Mouse (Mus musculus): ENCODE data around the gene Gm20741.

Gm20741 gene

DNA sequence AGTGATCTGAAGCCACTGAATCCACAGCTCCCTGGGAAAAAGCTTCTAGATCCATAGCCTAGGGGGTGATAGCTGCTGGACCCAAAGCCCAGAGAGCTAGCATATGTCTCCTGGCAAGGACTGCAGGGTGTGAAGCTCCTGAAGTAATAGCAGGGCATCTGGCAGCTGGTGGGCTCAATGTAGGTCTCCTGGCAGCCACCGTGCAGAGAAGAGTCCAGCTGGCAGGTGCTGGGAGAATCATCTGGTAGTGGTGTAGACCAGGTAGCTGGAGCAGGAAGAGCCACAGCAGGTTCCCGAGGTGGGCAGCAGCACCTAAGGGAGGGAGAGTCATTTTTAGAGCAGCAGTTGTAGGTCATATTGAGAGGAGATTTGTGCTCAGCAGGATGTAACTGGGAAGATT, at the start of gene Gm20741:
Gm20741 (minus strand) TSS at position 394 of the 400 bp plus-strand sequence.
- no peak for DNase-seq (ENCODE audit: low spot score in 2 of 2)

DNA sequence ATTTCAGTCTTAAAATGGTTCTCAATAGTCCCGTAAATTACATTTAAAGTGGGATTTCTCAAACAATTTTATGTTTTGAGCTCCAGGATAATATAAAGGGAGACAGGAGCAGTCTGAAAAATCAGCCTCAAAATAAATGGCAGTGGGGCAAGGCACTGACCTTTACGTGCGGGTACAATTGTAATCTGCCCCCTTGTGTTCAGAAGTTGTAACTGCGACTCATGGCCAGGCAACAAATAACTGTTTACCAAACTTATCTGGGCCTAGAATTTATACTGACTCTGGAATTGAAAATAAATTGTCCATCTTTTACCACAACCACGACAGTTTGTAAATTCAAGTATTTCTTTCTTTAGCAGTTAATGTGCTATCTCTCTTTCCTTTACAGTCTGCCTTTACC, 39.4 kb upstream of the Gm20741 start:
- DNase-seq (ENCODE audit: low spot score in 2 of 2), result no peak

DNA sequence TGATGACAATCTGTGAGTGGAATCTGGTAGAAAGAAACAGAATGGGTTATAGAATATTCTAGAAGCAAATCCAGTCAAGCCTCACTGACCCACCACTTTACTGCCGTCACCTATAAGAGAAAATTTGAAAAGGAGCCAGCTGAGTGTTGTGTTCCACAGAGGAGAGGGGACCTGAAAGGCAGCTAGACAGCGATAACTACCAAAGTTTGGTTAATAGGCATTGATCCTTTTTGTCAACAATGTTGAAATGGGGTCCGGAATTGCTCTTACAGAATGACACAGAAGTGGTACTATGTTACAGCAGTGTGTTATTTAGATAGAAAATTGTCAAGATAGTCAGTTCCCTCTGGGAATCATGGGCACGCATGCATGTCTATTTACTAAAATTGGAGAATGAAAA, 36.5 kb upstream of the Gm20741 start:
- no peak for DNase-seq (ENCODE audit: low spot score in 2 of 2)

DNA sequence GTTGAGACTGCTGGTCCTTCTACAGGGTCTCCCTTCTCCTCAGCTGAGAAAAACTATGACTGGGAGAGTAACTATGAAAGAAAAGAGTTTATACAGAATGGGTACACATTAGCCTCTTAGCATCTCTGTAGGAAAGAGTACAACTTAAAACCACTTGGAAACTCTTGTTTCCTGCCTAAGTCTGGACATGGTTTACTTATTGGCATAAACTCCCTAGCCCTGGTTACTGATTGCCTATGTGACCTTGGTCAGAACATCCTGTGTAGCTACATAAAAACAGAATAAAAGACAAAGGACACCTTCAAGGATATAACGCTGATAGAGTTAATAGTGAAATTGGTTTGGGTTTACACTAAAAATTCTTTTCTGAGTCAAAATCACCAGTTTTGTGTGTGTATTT, 35.3 kb upstream of the Gm20741 start:
- no peak for DNase-seq (ENCODE audit: low spot score in 2 of 2)

DNA sequence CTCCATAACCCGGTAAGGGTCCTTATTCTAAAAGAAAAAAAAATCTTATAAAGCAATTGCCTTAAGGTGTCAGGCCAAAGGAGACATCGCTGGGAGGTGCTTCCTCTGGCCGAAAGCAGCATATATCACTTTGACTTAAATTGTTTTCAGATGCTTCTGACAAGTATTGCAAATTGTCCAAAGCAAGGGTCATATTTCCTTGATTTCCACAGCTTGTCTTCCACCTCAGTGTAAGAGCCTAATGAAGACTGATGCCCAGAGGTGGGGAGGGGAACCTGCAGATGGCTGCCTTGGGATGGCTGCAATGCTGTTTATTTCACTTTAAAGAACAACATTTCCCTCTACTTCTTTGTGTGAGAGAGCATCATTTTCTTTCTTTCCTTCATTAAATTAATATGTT, 15.0 kb upstream of the Gm20741 start:
- DNase-seq (ENCODE audit: low spot score in 2 of 2), result no peak

DNA sequence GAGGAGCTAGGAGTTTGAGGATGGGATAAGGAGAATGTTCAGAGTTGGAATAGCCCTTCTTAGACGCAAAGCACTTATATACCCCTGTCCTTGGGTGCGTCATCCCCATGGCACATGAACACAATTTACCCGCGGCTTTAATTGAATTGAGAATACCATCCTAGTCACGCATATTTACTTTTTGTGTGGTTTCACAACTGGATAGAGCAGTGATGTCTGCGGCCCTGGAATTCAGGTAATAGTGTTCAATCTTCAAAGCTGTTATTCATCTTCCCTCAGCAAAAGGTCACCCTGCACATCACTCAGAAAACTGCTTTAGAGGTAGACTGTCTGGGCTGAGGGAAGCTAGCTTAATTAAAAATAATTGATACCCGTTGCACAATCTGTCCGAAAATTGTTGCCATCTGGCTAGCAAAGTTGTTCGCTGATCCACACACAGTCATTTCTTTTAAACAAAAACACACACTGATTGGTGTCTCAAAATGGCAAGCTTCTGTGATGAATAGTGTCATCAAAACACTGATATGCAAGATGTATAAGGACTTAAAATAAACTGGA, 14.2 kb upstream of the Gm20741 start, which contains the start of gene Krtap14:
Krtap14 (minus strand) TSS at position 51 of the 558 bp plus-strand sequence.
- no peak for DNase-seq (ENCODE audit: low spot score in 2 of 2)

DNA sequence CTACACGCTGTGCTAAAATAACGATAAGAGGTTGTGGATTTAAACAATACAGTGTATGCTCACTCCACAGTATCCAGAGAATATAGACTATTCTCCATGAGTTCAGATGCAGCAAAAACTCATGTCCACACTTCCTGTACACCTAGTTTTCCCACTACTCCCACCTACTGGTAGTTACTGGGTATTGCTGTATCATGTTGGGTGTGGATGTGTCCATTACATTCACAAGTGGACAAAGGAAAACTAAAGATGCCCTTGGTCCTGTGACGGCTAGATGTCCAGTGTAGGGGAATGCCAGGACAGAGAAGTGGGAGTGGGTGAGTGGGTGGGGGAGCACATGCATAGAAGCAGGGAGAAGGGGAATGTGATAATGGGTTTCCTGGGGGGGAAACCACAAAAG, 11.7 kb upstream of the Gm20741 start:
- no peak for DNase-seq (ENCODE audit: low spot score in 2 of 2)

DNA sequence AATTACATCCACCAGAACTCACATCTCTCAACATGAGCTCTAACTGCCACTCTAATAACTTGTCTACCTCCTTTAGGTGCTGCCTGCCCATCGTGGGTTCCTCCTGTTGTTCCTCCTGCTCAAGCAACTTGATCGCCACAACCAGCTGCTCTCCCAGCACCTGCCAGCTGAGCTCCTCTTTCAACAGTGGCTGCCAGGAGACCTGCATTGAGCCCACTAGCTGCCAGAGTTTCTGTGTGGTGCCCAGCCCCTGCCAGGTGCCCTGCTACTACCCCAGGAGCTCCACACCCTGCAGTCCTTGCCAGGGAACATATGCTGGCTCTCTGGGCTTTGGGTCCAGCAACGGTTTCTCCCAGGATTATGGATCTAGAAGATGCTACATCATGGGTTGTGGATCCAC, 8.0 kb upstream of the Gm20741 start, which contains the start of gene Krtap15:
Krtap15 (plus strand) TSS at position 150 of the 400 bp plus-strand sequence.
- no peak for DNase-seq (ENCODE audit: low spot score in 2 of 2)

DNA sequence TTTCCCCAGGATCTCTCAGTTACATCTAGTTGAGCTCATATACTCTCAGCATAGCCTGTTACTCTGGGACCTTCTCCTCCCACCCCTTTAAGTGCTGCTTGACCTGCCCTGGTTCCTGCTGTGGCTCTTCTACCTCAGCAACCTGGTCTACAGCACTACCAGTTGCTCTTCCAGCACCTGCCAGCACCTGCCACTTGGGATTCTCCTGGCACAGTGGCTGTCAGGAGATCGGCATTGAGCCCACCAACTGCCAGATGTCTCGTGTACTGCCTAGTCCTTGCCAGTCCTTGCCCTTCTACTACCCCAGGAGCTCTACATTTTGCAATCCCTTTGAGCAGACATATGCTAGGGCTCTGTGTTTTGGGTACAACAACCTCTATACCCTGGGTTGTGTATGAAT, 25.2 kb downstream of the Gm20741 start:
- no peak for DNase-seq (ENCODE audit: low spot score in 2 of 2)

DNA sequence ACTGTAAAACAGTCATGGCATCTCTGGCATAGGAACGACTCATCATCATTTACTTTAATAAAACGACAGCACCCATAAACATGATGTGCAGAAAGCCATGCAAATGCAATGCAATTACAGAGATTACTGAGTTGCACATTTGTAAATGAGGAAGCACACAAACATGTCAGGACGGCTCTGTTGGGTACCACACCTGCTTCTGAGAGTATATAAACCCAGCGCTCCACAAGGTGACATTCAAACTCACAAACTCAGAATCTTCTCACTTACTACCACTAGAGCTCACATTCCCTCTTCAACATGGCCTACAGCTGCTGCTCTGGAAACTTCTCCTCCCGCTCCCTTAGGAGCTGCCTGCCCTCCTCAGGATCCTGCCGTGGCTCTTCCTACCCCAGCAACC, 34.4 kb downstream of the Gm20741 start, which contains the start of gene Gm5965:
Gm5965 (plus strand) TSS at position 301 of the 400 bp plus-strand sequence.
- DNase-seq (ENCODE audit: low spot score in 2 of 2), result no peak

DNA sequence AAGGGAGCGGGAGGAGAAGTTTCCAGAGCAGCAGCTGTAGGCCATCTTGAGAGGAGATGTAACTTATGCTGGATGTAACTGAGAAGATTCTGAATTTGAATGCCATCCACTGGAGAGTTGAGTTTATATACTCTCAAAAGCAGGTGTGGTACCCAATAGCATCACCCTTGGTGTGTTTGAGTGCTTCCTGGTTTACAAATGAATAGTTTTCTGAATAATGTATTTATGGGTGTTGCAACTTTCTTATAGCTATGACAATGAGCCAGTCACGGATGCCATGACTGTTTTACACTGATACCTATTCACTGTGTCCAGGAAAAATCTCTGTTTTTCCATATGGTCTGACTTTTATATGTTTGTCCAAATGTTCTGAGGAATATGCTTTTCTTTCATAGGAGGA, 37.9 kb downstream of the Gm20741 start, which contains the start of gene 2310057N15Rik:
2310057N15Rik (minus strand) TSS at position 101 of the 400 bp plus-strand sequence.
- no peak for DNase-seq (ENCODE audit: low spot score in 2 of 2)
